Mouse (Mus musculus) fat pad, adult 2 months (tissue): ENCODE measurements around the gene Eps8l3.
A peak's percentile ranks its signal among the peaks of the same experiment; 100 is the strongest.

ENCODE experiments used
- DNase-seq: peaks from one replicate; pipeline ENCODE4 v3.0.0-alpha.2; 2011; ENCODE audit warnings: low read depth, low spot score; ENCODE audit errors: extremely low read depth

The Eps8l3 gene

DNA sequence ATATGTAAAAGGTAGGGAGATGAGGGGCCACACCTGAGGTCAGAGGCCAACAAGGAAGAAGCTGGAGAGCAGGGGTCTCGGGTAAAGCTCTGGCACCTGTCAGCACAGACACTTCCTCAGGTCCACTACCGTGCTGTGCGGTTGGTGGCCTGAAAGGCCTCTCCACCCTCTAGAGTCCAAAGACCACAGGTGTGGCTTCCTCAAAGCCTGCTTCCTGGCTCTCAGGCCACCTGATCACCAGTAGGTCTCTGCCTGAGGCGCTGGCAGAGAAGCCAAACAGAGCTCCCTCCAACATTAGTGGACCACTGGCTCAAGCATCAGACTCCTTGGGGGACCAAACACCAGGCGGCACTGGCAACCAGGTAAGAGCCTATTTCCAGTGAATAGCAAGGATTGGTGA, at the start of gene Eps8l3:
TSS of gene Eps8l3 (plus strand) at position 225 of the 400 bp plus-strand sequence.
- DNase-seq = no peak

DNA sequence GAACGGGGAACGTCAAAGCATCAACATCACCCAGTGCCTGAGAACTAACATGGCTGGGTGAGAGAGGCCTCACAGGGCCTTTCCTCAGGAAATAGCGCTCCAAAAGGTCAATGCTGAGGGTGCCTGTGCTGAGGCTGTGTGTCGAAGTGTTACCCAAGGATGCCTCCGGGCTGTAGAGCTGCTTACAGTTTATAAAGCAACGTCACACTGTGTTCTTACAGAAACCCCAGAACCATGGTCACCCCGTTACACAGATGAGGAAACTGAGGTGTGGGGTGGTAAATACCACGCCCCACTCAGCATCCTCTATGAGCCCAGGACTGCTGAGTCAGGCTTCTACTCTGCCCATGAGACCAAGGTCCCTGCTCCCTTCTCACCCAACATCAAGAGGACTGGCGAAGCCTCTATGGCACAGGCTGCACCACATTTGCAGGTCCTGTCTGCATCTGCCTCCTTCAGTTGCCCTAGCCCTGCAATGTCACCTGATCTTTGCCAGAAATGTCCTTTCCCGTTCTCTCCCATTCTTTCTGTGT, 49.1 kb upstream of the Eps8l3 start:
- DNase-seq = no peak

DNA sequence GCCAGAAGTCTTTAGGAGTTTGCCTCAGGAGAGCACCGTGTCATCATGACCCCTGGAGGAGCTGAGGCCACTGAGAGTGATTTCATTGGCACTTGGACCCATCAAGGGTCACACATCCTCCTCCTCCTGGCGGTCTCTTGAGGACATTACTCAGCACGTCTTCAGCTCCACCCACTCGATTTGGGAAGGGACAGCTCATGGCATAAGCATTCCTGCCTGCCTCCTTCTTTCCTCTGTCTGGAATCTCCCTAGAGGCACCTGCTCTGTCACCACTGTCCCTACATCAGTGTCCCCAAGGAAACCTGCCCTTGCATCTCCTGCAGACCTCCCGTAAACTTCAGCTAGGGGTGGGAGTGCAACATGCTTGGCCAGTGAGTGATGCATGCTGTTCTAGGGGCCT, 48.5 kb upstream of the Eps8l3 start:
- DNase-seq = no peak

DNA sequence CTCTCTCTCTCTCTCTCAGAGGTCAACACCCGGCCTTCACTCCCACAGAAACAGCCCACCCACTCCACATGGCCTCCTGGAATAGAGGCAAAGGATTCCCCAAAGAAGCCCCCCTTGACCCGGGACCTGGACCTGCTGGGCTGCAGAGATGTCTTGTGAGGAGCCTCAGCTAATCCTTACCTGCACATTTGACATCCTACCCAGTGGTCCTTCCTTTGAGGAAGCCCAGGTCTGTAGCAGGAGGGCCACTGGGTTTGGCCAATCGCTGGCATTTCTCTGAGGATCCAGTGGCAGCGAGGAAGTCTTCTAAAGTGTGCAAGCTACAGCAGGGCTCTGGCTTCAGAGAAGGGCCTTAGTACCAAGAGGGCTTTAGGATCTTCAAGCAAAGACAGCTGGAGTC, 48.0 kb upstream of the Eps8l3 start:
- DNase-seq = no peak

DNA sequence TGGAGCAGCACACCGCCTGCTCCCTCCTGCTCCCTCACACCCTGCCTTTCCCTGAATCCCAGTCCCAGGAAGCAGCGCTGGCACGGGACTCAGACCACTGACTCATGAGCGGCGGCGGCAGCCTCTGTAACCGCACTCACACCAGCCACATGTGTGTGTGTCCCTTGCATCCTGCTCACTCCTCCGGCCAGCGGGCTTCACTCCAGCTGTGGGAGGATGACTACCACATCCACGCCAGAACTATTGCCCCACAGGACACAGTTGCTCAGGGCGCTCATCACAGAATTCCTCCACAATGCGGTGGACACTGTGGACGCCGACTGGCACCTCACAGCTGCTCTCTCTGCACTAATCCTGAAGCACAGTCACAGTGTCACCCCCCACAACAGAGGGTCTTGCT, 47.4 kb upstream of the Eps8l3 start:
- DNase-seq = no peak

DNA sequence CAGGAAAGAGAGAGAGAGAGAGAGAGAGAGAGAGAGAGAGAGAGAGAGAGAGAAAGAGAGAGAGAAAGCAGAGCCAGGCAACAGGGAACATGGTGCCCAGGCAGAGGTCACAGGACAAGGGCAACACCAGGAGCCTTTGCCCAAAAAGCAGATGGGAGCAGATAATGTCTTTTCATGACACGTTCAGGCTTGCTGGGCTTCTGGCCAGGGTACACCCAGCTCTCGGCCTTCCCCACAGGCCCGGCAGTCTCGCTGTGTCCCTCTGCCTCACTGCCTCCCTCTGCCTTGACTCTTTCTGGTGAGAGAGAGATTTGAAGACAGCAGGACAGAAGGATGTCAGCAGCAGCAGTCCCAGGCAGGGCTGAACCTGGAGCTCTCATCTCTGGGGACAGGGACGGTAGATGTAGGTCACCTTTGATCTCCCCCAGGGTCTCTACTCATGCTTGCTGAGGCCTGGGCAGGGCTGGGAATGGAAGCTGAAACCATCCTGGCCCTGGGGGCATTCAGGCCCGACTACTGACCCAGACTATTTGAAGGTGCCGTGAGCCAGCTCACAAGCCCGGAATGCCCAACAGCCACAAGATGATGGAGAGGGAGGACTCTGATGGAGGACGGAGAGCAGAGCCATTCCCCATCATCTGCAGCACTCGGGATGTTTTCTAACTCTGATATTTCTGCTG, 45.0 kb upstream of the Eps8l3 start:
- DNase-seq = no peak

DNA sequence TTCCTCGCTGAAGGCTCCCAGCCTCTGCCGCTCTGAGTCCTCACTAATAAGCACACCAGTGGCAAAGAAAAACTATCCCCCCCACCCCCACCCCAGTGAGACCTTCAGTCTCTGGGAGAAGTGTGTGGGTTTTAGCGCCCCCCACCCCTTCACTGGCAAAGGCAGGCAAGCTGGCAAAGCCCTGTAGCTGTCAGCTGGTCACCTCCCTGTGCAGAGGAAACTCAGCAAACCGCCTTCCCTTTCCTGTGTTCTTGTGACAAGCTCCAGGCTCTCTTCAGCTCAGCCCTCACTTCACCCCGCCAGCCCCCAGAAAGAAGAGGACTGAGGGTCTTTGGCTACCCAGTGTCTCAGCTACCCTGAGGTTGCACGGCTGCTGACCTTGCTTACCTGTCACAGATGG, 44.4 kb upstream of the Eps8l3 start:
- DNase-seq = no peak

DNA sequence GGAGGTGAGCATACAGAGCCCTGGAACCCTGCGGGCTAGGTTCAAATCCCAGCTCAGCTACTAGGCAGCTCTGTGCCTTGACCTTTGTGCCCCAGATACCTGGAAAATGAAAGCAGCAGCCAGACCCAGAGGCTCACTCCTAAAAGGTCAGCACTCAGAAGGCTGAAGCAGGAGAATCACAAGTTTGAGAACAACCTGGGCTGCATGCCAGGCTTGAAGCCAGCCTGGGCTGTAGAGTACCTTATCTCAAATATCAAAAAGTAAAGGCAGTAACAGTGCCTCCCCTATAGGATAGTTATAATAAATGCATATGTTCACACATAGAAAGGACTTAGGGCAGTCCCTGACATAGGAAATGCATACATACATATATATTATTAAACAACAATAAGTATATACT, 43.7 kb upstream of the Eps8l3 start:
- no peak for DNase-seq

DNA sequence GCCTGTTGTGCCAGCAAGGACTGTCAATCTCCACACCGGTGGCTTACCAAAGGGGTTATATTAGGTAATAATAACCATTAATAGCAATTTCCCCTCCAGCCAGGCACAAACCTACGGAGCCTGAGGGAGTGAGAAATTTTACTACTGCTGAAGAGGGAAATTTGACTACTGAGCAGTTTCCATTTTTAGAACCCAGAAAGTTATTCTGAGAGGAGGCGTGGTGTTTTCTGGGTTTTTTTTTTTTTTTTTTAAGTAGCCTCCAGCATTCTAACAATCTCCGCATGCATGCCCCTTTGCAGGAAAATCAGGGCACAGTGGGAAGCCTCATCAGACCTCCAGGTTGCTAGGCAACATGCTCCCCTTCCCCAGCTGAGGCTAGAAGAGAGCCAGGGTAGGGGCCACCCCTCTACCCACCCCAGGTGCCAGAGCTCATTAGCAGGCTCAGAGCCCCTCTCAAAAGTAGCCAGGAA, 43.1 kb upstream of the Eps8l3 start:
- no peak for DNase-seq

DNA sequence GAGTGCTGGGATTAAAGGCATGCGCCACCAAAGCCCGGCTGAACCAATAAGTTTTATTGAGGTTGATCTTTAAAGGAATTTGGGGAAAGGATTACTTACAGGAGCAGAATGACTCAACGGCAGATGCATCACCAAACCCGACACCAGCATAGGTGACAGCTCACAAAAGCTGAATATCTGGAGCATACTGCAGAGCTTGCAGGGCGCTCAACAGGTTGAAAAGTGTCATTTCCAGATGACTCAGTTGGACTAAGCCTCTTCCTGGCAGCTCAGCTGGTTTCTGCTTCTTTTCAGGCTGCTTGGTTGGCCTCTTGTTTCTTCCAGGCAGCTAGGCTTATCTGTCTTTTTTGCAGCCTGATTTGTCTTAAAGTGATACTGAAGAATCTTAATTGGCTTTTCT, 41.7 kb upstream of the Eps8l3 start:
- no peak for DNase-seq

DNA sequence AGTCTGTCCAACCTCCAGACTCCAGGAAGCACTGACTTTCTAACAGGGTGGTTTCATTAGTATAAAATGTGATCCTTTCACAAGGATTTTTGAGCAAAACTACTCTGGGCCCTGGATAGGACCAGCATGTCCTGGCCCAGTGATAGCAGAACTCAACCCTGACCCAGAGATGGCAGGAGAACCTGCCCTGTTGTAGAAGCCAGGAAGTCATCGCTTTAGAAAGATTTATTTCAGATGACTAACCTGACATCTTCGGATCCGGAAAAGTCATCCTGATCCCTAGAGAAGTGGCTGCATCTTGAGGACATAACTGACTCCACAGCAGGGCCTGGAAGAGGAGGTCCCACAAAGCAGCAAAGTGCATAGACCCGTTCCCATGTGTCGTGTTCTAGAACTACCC, 37.2 kb upstream of the Eps8l3 start:
- DNase-seq = no peak

DNA sequence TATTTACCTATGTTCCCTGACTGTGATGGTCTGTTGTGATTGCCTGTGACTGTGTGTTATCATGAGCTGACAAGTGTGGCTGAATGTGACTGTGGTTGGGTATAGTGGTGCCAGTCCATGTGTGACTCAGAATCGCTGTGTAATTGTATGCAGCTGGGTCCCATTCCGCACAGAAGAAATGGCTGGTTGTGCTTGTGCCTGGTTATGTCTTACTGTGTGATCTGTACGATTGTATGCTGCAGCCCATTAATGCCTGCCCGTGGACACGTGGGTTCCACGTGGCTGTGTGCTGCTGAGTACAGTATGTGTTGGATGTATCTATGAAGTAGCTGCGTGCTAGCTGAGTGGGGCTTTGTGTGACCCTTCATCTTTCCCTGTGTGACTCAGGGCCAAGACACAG, 36.2 kb upstream of the Eps8l3 start:
- DNase-seq = no peak

DNA sequence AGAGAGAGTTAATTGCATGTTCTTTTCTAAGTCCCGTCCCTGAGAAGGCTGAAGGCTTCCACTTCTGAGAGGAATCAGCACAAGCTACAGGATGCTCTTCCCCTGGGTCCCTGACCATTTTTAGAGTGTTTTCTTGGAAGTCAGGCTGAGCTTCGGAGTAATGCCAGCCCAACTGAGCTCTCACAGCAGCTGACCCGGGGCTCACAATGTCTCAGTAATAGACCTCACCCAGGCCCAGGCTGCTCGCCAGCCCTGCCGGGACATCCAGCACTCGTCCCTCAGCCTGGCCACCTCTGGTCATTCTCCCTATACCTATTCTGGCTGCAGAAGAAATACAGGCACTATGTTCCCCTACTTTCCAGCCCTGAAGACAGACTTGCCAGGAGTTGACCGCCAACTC, 35.7 kb upstream of the Eps8l3 start:
- DNase-seq = no peak

DNA sequence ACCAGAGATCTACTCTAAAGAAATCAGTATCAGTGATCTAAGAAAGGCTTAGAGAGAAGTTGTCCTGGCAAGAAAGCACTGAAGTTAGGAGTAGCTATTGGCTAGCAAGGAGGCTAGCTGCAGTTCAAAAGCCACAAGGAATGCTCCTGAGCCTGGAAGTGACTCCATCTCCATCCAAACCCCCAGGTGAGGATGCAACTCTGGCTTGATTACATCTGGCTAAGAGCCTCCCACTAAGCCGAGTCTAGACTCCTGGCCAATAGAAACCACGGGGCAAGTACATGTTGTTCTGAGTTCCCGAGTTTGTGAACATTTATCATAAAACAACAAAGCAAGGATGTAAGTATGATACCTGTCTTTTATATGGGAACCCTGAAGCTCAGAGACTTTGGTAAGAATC, 33.6 kb upstream of the Eps8l3 start:
- peak; percentile 69 for DNase-seq

DNA sequence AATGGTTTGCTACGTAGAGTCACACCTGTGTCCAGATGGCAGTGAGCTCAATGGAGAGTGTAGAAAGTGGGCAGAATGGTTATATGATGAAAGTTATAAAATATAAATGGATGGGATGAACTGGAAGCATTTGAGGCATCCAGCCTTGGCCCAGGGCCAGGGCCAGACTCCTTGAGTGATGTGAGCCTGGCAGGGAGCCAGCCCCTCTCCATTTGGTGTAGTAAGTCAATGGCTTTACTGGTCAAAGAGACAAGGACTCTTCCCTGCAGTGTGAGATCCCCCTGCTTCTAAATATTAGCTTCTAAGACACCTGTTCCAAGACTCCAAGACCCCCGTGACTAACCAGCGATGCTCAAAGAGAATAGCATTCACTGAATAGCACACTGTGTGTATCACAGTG, 33.0 kb upstream of the Eps8l3 start:
- no peak for DNase-seq

DNA sequence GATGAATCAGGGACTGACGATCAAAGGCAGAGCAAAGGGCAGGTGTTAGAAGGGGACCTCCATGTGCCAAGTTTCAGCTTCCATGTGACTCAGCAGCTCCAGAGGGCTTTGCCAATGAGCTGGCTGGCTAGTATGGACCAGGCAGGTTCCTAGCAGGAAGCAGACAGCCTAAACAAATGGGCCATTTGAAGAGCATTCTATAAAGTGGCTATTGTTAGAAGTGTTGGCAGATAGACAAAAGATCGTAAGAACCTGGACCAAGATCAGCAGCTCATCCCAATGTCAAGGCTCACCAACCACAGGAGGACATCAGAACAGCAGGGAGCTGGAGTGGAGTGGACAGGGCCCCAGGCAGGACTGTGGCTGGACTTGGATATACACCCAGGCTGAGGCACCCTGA, 32.5 kb upstream of the Eps8l3 start:
- peak; percentile 71 for DNase-seq

DNA sequence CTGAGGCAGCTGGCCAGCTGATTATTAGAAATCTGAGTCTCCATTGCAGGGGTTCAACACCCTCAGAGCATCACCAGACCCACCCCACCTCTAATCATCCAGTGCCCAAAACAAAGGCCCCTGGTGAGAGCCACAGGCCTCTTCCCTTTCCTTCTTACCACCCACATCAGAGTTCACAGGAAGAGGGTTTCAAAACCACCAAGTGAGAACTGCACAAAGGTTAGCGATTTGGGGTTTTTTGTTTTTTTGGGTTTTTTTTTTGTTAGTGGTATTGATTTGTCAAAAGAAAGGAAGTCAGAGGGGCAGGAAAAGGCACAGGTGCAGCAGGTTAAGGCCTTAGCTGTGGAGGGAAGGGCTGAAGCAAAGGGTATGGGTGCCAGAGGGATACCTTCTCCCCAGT, 30.9 kb upstream of the Eps8l3 start:
- no peak for DNase-seq

DNA sequence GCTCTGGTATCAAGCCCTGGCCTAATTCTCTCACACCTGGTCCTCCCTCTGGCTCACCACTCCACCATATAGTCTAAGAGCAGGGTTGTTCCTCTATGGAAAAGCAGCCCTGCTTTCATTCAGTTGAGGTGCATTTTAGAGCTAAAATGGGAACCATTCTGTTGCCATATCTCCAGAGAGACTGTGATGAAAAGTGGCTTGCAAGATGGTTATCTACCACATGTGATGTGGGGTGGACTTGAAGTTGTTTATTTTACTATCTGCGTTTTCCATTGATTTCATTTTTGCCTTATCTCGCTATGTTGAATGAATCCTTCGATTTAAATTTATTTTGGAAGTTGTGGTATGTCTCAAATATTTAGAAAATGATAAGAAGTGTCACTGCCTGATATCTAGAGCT, 30.2 kb upstream of the Eps8l3 start:
- DNase-seq = no peak

DNA sequence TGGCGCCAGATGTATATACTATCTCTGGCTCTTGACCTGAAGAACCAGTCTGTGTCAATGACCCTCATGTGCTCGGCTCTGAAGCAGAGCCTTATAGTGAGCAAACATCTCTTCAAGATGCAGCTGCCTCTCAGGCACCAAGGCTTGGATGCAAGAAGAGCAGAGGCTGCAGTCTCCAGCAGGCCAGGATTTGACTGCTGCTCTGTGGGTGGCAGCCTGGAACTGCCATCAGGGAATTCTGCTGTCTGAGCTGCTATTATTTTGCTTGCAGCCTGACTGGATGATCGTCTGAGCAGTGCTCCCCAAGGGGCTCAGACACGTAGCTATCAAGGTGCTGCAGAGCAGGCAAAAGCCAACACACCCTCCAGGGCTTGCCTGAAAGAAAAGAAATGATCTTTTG, 28.9 kb upstream of the Eps8l3 start:
- DNase-seq = no peak

DNA sequence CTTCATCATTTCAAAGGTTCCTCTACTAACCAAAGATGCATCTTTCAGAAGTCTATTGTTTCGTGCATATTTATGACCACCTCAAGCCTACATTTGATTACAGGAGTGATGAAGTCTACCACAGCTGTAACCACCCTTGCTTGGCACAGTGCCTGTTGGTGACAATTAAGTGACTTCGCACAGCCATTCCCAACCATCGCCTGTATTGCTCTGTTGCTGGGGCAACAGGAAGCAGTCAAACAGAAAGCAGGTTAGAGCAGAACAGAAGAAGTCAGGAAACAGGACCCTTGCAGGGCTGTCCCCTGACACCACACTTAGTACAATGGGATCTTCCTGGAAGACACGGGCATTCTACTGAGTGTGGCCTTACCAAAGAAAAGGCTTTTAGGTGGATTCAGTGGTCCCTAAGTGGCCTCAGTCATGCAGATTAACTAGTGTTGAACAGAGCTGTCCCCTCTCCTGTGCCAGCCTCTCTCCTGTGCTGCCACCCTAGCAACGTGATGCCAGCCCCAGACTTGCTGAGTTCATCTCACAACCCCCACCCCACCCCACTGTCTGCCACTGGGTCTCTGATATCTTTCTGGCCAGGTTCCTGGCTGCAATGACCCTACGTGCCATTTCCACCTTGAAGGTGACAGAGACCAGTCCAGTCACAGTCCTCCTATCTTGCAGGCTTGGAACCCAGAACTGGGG, 27.9 kb upstream of the Eps8l3 start:
- no peak for DNase-seq

DNA sequence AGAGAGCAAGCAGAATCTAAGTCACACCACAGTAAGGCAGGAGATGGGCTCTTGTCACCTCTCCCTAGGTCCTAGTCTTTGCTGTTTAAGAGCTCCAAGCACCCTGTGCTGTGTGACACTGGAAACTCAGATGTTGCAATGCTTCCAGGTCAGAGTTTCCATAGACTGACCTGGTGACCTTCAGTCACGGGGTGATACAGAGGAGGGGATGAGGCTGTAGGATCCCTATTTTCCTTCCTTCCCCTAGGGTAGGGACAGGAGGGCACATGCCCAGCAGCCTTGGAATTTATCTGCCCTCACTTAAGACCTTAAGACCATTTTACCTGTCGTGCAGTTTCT, 27.4 kb upstream of the Eps8l3 start:
- DNase-seq = no peak

DNA sequence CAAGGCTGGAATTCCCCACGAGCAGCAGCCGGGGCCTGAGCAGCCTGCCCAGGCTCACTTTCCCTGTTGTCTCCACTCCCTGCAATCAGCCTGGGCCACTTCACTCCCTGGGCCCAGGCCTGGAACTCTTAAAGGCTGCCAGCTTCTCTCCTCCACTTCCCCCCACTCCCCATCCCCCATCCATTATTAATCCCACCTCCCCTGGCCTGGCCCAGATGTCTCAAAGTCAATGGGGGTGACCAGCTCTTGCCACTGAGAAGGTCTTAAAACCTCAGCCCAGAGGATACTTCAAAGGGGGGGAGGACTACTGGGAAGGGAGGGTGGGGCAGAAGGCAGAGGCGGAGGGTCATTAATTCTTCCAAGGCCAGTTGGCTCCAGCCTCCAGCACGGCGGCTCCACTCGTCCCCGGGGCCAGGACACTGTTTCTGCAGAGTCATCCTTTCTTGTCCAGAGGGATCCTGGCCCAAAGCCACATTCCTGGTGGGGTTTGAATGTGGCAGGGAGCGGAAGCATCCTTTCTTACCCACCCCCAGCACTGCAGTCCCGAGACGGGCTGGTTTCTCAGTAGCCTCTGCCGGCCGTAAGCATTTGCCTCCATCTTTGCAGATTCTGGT, 26.5 kb upstream of the Eps8l3 start:
- no peak for DNase-seq
